Mouse (Mus musculus) intestine, embryonic 14.5 days (tissue): Measurements from ENCODE around the gene Tbcc. TPM values are rescaled to one million over a fixed set of nuclear protein-coding genes. Genes with fewer than 3 reads are reported as not detected.

ENCODE experiments used
- ATAC-seq: fragments of 200-750 bp; cut with Nextera tagmentation; replicated peaks from 2 replicates; pipeline ENCODE4 v1.8.0; 2017; ENCODE audit warnings: low read depth, moderate number of reproducible peaks, moderate TSS enrichment, moderate library complexity; ENCODE audit not compliant: low FRiP score, low TSS enrichment
- DNase-seq: peaks from one replicate; pipeline ENCODE4 v3.0.0-alpha.2; 2018; ENCODE audit warnings: low spot score
- H3K27ac ChIP-seq: fragments of 300-500 bp; sonication (generic); 2 replicates; pipeline ENCODE4 v1.5.1; 2014; ENCODE audit warnings: low read depth, mild to moderate bottlenecking, control low read depth
- H3K27me3 ChIP-seq: fragments of 300-500 bp; sonication (generic); replicated peaks from 2 replicates; pipeline ENCODE4 v1.6.1; 2014; ENCODE audit warnings: low read length, control low read depth; ENCODE audit not compliant: control insufficient read depth, insufficient read depth
- H3K36me3 ChIP-seq: fragments of 300-500 bp; sonication (generic); 2 replicates; pipeline ENCODE4 v1.6.1; 2014; ENCODE audit warnings: low read length, control low read depth; ENCODE audit not compliant: control insufficient read depth, insufficient read depth
- H3K4me1 ChIP-seq: fragments of 300-500 bp; sonication (generic); replicated peaks from 2 replicates; pipeline ENCODE4 v1.6.1; 2014; ENCODE audit warnings: low read length, control low read depth, mixed read lengths; ENCODE audit not compliant: control insufficient read depth, insufficient read depth
- H3K4me2 ChIP-seq: fragments of 300-500 bp; sonication (generic); 2 replicates; pipeline ENCODE4 v1.6.1; 2014; ENCODE audit warnings: low read length
- H3K4me3 ChIP-seq: fragments of 300-500 bp; sonication (generic); 2 replicates; pipeline ENCODE4 v1.5.1; 2014; ENCODE audit warnings: low read depth, low read length, control low read depth, mixed read lengths
- H3K9ac ChIP-seq: fragments of 300-500 bp; sonication (generic); 2 replicates; pipeline ENCODE4 v1.6.1; 2014; ENCODE audit warnings: mild to moderate bottlenecking, low read length
- H3K9me3 ChIP-seq: fragments of 300-500 bp; sonication (generic); 2 replicates; pipeline ENCODE4 v1.6.1; 2016; ENCODE audit warnings: low read length, control low read depth; ENCODE audit not compliant: control insufficient read depth
- WGBS: fragments of 180-500 bp; shearing (Covaris S2); extraction: QIAGEN DNeasy Blood & Tissue Kit; methylation state at CpG from one replicate; pipeline ENCODE4 v1.1.7; 2014; 5-methylcytosine and 5-hydroxymethylcytosine counted together
- polyA plus RNA-seq: library from polyadenylated mRNA; unstranded; fragments of >200 nt; fragmentation: Nextera tagmentation; extraction: Ambion mirVana; gene quantifications from 2 replicates; pipeline ENCODE4 v1.2.1, GENCODE M21; 2014

The Tbcc gene
- polyA plus RNA-seq, 1 experiment from 2014 or later: 54.8 TPM

GRCm38 (mm10) chr17:46854096-46854495 is 36.4 kb upstream of the Tbcc start:
- H3K9me3 ChIP-seq: no peaks in the 10 kb centered on the region
- 0 out of 2 replicates have a peak overlapping the region, but pooled peaks have one; percentile 16 for H3K27ac ChIP-seq
- H3K4me2 ChIP-seq: no peak overlapping the region
- H3K9ac ChIP-seq: no peak overlapping the region
- H3K36me3 ChIP-seq: no peaks in the 10 kb centered on the region
- no peak for DNase-seq
- no peak overlapping the region for H3K4me3 ChIP-seq
- ATAC-seq: no peak
- WGBS: 87% methylated on average over 7 of the region's 7 CpGs
- peaks cover 32% of the 10 kb centered on the region for H3K4me1 ChIP-seq
- H3K27me3 ChIP-seq: no peaks in the 10 kb centered on the region

GRCm38 (mm10) chr17:46854640-46855110 is 35.8 kb upstream of the Tbcc start:
- peaks cover 32% of the 10 kb centered on the region for H3K4me1 ChIP-seq
- H3K4me2 ChIP-seq: peak overlapping the region; percentile 71
- 0 out of 2 replicates have a peak overlapping the region, but pooled peaks have one; percentile 100 for H3K9ac ChIP-seq
- H3K4me3 ChIP-seq: 0 out of 2 replicates have a peak overlapping the region, but pooled peaks have one; percentile 84
- WGBS: 59% methylated on average over 8 of the region's 8 CpGs
- no peaks in the 10 kb centered on the region for H3K9me3 ChIP-seq
- no peaks in the 10 kb centered on the region for H3K36me3 ChIP-seq
- no peak for ATAC-seq
- DNase-seq: peak; percentile 59
- peak overlapping the region; percentile 100; the same call in 1 of the 2 replicates for H3K27ac ChIP-seq
- no peaks in the 10 kb centered on the region for H3K27me3 ChIP-seq

- H3K9me3 ChIP-seq: no peaks in the 10 kb centered on the region
- DNase-seq: peak; percentile 66
- peak overlapping the region; percentile 71 for H3K4me2 ChIP-seq
- 57% methylated on average over 15 of the region's 15 CpGs for WGBS
- H3K9ac ChIP-seq: peak overlapping the region; percentile 100
- ATAC-seq: no peak
- H3K36me3 ChIP-seq: no peaks in the 10 kb centered on the region
- H3K4me1 ChIP-seq: peaks cover 32% of the 10 kb centered on the region
- peak overlapping the region; percentile 84 for H3K4me3 ChIP-seq
- no peaks in the 10 kb centered on the region for H3K27me3 ChIP-seq
- H3K27ac ChIP-seq: peak overlapping the region; percentile 100
Observed at GRCm38 (mm10) chr17:46855328-46856106, 35.0 kb upstream of the Tbcc start.

GRCm38 (mm10) chr17:46856107-46856388 is 34.4 kb upstream of the Tbcc start:
- WGBS: 5% methylated on average over 4 of the region's 4 CpGs
- H3K9ac ChIP-seq: peak overlapping the region; percentile 100
- no peaks in the 10 kb centered on the region for H3K9me3 ChIP-seq
- DNase-seq: no peak
- peak overlapping the region; percentile 84 for H3K4me3 ChIP-seq
- peaks cover 32% of the 10 kb centered on the region for H3K4me1 ChIP-seq
- no peak for ATAC-seq
- peak overlapping the region; percentile 71 for H3K4me2 ChIP-seq
- peak overlapping the region; percentile 100 for H3K27ac ChIP-seq
- no peaks in the 10 kb centered on the region for H3K27me3 ChIP-seq
- no peaks in the 10 kb centered on the region for H3K36me3 ChIP-seq

DNA sequence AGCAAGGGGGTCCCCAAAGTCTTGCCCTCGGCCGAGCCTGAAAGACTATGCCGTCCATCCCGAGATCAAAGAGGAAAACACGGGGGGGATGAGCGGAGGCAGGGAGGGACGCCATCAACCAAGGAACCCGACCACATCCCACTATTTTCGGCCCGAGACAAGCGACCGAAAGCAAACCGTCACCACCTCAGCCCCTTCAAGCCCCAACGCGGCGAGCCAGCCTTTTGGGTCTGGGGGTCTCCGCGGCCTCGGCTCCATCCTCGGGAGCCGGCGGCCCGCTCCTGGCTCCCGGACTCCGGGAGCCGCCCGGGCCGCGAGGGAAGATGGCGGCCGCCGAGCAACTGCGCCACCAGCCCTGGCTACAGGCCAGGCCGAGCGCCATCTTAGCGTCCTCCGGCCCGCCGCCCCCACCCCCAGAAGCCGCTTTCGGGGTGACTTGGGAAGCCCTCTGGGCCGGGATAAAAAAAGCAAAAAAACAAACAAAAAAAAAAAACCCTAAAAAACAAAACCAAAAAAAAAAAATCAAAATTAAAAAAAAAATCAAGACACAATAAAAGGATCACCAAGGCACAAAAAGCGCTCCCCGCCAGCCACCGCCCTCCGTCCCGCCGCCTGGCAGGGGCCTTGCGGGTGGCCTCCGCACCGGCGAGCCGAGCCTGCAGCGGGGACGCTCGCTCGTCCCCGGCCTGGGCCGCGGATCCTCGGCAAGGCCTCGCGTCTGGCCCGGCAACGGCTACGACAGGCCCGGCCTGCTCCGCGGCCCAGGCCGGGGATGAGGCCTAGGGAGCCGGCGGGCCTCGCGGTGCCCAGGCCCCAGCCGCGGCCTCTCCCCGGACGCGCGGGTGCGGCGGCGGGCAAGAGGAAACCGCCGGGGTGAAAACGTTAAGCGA is 33.8 kb upstream of the Tbcc start:
- Histone ChIP-seq H3K27me3 (no peaks in the 10 kb centered on the region), H3K4me2 (peak overlapping the region; percentile 71), H3K36me3 (no peaks in the 10 kb centered on the region), H3K9me3 (no peaks in the 10 kb centered on the region), H3K4me3 (peak overlapping the region; percentile 84), H3K27ac (peak overlapping the region; percentile 100), H3K4me1 (peaks cover 32% of the 10 kb centered on the region), H3K9ac (peak overlapping the region; percentile 100)
- peak; percentile 91 for DNase-seq
- WGBS: under 1% methylated on average over 87 of the region's 87 CpGs
- ATAC-seq: peak; percentile 34

DNA sequence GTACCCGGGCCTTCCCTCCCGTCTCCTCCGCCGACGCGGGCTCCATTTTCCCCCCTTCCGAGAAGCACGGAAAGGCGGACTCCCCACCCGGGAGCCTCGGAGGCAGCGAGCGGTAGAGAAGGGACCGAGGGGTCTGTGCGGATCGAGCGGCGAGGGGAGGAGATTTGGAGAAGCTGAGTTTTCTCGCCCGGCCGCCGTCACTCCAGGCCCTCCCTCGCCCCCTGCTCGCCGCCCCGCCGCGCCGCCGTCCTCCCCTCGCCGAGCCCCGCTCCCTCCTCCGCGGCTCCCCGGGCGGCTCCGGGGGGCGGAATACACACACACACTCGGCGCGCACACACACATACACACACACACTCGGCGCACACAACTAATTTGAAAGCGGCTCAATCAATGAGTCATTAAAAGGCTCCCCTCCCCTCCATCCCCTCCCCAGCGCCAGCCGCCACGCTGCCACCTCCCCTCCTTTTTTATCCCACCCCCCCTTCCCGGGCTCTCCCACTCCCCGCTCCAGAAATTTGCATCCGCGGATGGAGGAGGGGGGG is 33.1 kb upstream of the Tbcc start:
- Histone ChIP-seq H3K36me3 (no peaks in the 10 kb centered on the region), H3K9ac (peak overlapping the region; percentile 100), H3K4me1 (peaks cover 32% of the 10 kb centered on the region), H3K4me2 (peak overlapping the region; percentile 50), H3K9me3 (no peaks in the 10 kb centered on the region), H3K27me3 (no peaks in the 10 kb centered on the region), H3K4me3 (peak overlapping the region; percentile 84), H3K27ac (peak overlapping the region; percentile 100)
- ATAC-seq: peak; percentile 77
- peak; percentile 90 for DNase-seq
- WGBS: 0% methylated on average over 34 of the region's 52 CpGs

DNA sequence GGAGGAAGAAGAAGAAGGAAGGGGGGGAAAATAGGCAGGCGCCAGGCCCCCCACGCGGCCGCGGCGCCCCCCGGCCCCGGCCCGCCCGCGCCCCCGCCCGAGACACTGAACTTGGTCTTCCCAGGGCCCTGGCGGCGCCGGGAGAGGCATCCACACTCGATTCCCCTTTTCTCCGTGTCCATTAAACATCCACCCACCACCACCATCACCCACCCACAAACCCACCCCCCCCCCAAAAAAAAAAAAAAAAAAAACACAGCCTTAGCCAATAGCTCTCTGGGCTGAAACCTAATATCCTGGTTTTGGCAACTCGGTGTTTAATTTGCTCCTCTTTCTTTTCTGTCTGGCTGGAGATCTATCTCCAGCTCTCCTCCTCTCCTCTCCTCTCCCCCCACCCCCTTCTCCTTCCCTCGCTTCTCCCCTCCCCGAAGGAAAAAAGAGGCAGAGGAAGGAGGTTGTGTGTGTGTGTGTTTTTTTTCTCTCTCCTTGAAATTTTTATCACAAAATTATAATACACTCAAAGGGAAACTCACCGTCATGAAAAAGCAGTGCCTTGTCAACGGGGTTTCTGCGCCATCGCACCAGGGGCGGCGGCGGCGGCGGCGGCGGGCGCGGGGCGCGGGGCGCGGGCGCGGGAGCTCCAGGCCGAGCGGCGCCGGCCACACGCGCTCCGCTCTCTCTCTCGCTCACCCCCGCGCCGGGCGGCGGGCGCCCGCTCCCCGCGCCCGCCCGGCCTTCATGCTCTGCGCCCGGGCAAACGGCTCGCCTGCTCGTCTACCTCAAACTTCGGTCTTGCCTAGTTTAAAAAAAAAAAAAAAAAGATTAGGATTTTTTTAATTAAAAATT is 32.4 kb upstream of the Tbcc start, which contains the start of gene Bicral:
Gene Bicral, minus strand, starts transcription at position 580 of the 846 bp plus-strand sequence.
- under 1% methylated on average over 63 of the region's 65 CpGs for WGBS
- H3K27me3 ChIP-seq: no peaks in the 10 kb centered on the region

More for the DNA sequence above, 32.4 kb upstream of the Tbcc start, which contains the start of gene Bicral:
- DNase-seq (peak; percentile 93), ATAC-seq (peak; percentile 57)
- peak within 1 kb of the TSS; percentile 50 for H3K4me2 ChIP-seq
- no peaks in the 10 kb centered on the region for H3K36me3 ChIP-seq
- peak within 1 kb of the TSS; percentile 100 for H3K27ac ChIP-seq
- H3K9ac ChIP-seq: peak within 1 kb of the TSS; percentile 100
- no peaks in the 10 kb centered on the region for H3K9me3 ChIP-seq
- peaks cover 25% of the 10 kb centered on the region for H3K4me1 ChIP-seq
- H3K4me3 ChIP-seq: peak within 1 kb of the TSS; percentile 84
